Mouse (Mus musculus) embryonic facial prominence, embryonic 11.5 days (tissue): ENCODE measurements around the gene Smad3. TPM values are rescaled to one million over a fixed set of nuclear protein-coding genes. Genes with fewer than 3 reads are reported as not detected.

Experiments
- ATAC-seq: fragments of 200-750 bp; cut with Nextera tagmentation; replicated peaks from 2 replicates; pipeline ENCODE4 v1.8.0; 2017; ENCODE audit warnings: low read depth; ENCODE audit not compliant: insufficient number of reproducible peaks, low FRiP score, low TSS enrichment
- DNase-seq: peaks from one replicate; pipeline ENCODE4 v3.0.0-alpha.2; 2015; ENCODE audit warnings: low spot score
- H3K27ac ChIP-seq: fragments of 300-500 bp; sonication (generic); replicated peaks from 2 replicates; pipeline ENCODE4 v1.5.1; 2014; ENCODE audit warnings: mild to moderate bottlenecking, low read depth, low read length, control low read depth
- H3K27me3 ChIP-seq: fragments of 300-500 bp; sonication (generic); 2 replicates; pipeline ENCODE4 v1.6.1; 2014; ENCODE audit warnings: mild to moderate bottlenecking, low read length, moderate library complexity, mixed read lengths; ENCODE audit not compliant: control insufficient read depth, insufficient read depth
- H3K36me3 ChIP-seq: fragments of 300-500 bp; sonication (generic); replicated peaks from 2 replicates; pipeline ENCODE4 v1.6.1; 2014; ENCODE audit warnings: low read depth, mild to moderate bottlenecking, low read length, moderate library complexity, mixed read lengths; ENCODE audit not compliant: control insufficient read depth, insufficient read depth
- H3K4me1 ChIP-seq: fragments of 300-500 bp; sonication (generic); 2 replicates; pipeline ENCODE4 v1.6.1; 2014; ENCODE audit warnings: low read length, mixed read lengths; ENCODE audit not compliant: control insufficient read depth, insufficient read depth
- H3K4me2 ChIP-seq: fragments of 300-500 bp; sonication (generic); 2 replicates; pipeline ENCODE4 v1.6.1; 2014; ENCODE audit warnings: low read depth, mild to moderate bottlenecking, control low read depth, low read length, moderate library complexity
- H3K4me3 ChIP-seq: fragments of 300-500 bp; sonication (generic); 2 replicates; pipeline ENCODE4 v1.5.1; 2014; ENCODE audit warnings: low read depth, low read length, control low read depth
- H3K9ac ChIP-seq: fragments of 300-500 bp; sonication (generic); replicated peaks from 2 replicates; pipeline ENCODE4 v1.6.1; 2014; ENCODE audit warnings: mild to moderate bottlenecking, control low read depth, low read length
- H3K9me3 ChIP-seq: fragments of 300-500 bp; sonication (generic); replicated peaks from 2 replicates; pipeline ENCODE4 v1.6.1; 2016; ENCODE audit warnings: mild to moderate bottlenecking, low read length, inconsistent platforms, mixed read lengths; ENCODE audit not compliant: control insufficient read depth
- WGBS: fragments of 180-500 bp; shearing (Covaris S2); extraction: QIAGEN DNeasy Blood & Tissue Kit; methylation state at CpG from one replicate; pipeline ENCODE4 v1.1.7; 2014; 5-methylcytosine and 5-hydroxymethylcytosine counted together
- polyA plus RNA-seq: library from polyadenylated mRNA; unstranded; fragments of >200 nt; fragmentation: Nextera tagmentation; extraction: Ambion mirVana; gene quantifications from 2 replicates; pipeline ENCODE4 v1.2.1, GENCODE M21; 2014

The Smad3 gene
- polyA plus RNA-seq, 1 experiment from 2014 or later = 19.0 TPM

DNA sequence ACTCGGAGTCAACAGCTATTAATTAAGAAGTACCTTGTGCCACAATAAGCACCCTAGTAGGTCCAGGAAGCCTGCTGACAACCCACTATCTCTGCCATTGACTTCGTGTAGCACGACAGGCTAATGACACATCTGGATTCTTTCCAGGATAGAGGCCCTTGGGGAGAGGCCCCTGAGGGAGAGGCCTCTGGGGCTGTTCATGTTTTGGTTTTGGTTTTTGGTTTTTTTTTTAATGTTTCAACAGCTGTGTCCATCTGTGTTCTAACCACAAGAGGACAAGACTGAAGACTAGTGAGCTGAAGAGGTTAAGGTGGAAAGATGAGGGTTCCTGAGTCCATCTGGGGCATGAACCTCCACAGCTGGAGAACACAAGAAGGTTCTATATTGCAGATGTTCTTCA is 15.5 kb downstream of the Smad3 start:
- Histone ChIP-seq H3K9ac (no peak overlapping the region), H3K4me2 (no peak overlapping the region), H3K4me3 (no peak overlapping the region), H3K4me1 (peaks cover 14% of the 10 kb centered on the region), H3K9me3 (no peaks in the 10 kb centered on the region), H3K36me3 (no peaks in the 10 kb centered on the region), H3K27me3 (no peaks in the 10 kb centered on the region), H3K27ac (no peak overlapping the region)
- DNase-seq (no peak), ATAC-seq (no peak)
- WGBS = 55% methylated on average over 3 of the region's 3 CpGs

GRCm38 (mm10) chr9:63741792-63742191 is 16.0 kb downstream of the Smad3 start:
- no peaks in the 10 kb centered on the region for H3K27me3 ChIP-seq
- WGBS = 76% methylated on average over 6 of the region's 6 CpGs
- H3K4me1 ChIP-seq = peaks cover 14% of the 10 kb centered on the region
- H3K27ac ChIP-seq = no peak overlapping the region
- H3K4me3 ChIP-seq = no peak overlapping the region
- H3K36me3 ChIP-seq = no peaks in the 10 kb centered on the region
- DNase-seq = no peak
- H3K4me2 ChIP-seq = no peak overlapping the region
- H3K9me3 ChIP-seq = no peaks in the 10 kb centered on the region
- ATAC-seq = no peak
- no peak overlapping the region for H3K9ac ChIP-seq

DNA sequence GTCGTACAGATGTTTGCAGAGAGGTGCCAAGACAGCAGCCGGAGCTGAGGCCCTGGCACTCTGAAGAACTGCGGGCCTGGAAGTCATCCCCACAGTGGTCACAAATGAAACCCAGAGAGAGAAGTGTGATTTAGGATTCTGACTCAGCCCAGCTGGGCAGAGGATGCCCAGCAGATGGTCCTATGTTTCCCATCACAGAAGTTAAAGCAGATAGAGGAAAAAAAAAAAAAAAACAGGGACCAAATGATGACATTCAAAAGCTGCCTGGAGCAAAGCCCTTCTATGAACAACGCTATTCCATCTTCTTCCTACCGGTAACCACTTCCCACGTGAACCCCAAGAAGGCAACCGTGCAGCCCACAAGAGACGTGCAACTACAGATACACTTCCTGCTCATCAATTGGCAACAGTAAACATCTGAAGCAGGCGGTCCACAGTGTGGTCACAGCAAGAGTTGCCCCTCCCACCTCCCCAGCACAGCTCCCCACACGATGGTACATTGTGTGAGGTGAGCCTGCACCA is 17.4 kb downstream of the Smad3 start:
- DNase-seq = no peak
- H3K9me3 ChIP-seq = no peaks in the 10 kb centered on the region
- no peak overlapping the region for H3K27ac ChIP-seq
- H3K4me3 ChIP-seq = no peak overlapping the region
- peaks cover 5% of the 10 kb centered on the region for H3K4me1 ChIP-seq
- WGBS = 82% methylated on average over 10 of the region's 10 CpGs
- no peaks in the 10 kb centered on the region for H3K27me3 ChIP-seq
- H3K9ac ChIP-seq = no peak overlapping the region
- no peak overlapping the region for H3K4me2 ChIP-seq
- ATAC-seq = no peak
- H3K36me3 ChIP-seq = no peaks in the 10 kb centered on the region

DNA sequence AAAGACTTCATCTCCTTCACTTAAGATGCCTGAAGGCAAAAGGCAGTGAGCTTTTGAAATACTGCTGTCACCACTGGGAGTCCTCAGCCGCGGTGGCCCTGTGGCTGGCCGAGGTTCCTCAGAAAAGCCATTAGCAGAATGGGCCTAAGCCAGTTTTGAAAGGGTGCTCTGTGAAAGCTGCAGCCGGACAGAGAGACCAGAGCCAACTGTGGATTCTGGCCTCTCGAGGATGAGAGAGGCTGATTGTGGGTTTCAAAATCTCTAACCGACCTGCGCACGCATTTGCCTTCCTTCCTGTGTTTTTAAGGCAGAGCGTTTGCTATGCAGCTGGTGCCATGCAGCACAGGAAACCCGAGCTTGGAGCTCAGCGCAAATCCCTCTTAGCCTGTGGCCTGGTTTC is 19.0 kb downstream of the Smad3 start:
- ATAC-seq = no peak
- peaks cover 5% of the 10 kb centered on the region for H3K4me1 ChIP-seq

GRCm38 (mm10) chr9:63738086-63738701 is 19.6 kb downstream of the Smad3 start:
- Histone ChIP-seq H3K4me3 (no peak overlapping the region), H3K36me3 (no peaks in the 10 kb centered on the region), H3K4me2 (no peak overlapping the region), H3K9ac (no peak overlapping the region), H3K4me1 (peaks cover 5% of the 10 kb centered on the region), H3K9me3 (no peaks in the 10 kb centered on the region), H3K27ac (no peak overlapping the region; the same call in 1 of the 2 replicates), H3K27me3 (no peaks in the 10 kb centered on the region)
- WGBS = 74% methylated on average over 12 of the region's 12 CpGs
- DNase-seq = no peak
- no peak for ATAC-seq

More for the DNA sequence above, 19.0 kb downstream of the Smad3 start:
- Histone ChIP-seq H3K27ac (no peak overlapping the region), H3K9me3 (no peaks in the 10 kb centered on the region), H3K36me3 (no peaks in the 10 kb centered on the region), H3K4me2 (no peak overlapping the region), H3K9ac (no peak overlapping the region), H3K4me3 (no peak overlapping the region), H3K27me3 (no peaks in the 10 kb centered on the region)
- DNase-seq = no peak
- 69% methylated on average over 11 of the region's 11 CpGs for WGBS

DNA sequence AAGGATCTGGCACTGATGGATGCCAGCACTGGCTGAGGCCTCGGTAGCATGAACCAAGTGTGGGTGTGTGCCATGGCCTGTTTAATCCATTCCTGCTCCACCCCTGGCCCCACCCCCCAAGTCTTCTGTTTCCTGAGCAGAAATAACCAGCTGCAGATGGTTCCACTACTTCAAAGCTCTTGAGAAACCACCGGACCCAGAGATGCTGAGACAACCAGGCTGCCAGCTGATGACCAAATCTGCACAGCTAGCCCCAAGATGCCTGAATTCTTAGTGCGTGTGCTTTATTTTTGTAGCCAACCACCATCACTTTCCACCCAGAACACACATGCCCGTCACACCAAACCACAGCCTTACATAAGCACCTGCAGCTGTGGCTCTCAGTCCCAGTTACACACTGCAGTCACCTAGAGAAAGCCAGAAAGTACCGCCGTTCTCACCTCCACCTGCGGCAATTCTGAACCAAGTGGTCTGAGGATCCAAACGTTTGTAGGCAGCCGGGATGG is 20.3 kb downstream of the Smad3 start:
- no peak overlapping the region for H3K4me2 ChIP-seq
- ATAC-seq = no peak
- DNase-seq = peak; percentile 83
- no peaks in the 10 kb centered on the region for H3K27me3 ChIP-seq
- H3K9ac ChIP-seq = no peak overlapping the region
- H3K4me1 ChIP-seq = peaks cover 5% of the 10 kb centered on the region
- H3K36me3 ChIP-seq = no peaks in the 10 kb centered on the region
- WGBS = 67% methylated on average over 9 of the region's 9 CpGs
- no peak overlapping the region for H3K27ac ChIP-seq
- H3K4me3 ChIP-seq = no peak overlapping the region
- no peaks in the 10 kb centered on the region for H3K9me3 ChIP-seq

DNA sequence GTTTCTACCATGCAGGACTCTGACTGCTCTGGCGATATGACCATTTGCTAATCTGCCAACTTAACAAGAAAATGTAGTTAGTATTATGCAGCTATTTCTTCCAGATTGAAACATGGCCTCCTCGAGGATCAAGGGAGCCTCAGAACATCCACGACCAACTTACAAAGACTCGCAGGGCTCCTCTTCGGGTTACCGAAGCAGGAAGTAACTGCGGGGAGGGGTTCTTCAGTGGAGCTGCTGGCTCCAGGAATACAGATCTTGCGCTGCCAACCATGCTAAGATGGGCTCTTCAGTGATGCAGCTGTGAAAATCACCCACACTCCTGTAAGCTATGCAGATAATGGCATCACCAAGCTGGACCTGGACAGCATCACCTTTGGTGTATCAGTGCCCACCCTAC is 23.5 kb downstream of the Smad3 start:
- H3K9me3 ChIP-seq = no peaks in the 10 kb centered on the region
- no peak overlapping the region for H3K9ac ChIP-seq
- no peak overlapping the region for H3K4me3 ChIP-seq
- H3K4me1 ChIP-seq = peaks cover 4% of the 10 kb centered on the region
- no peak for DNase-seq
- WGBS = 83% methylated on average over 8 of the region's 8 CpGs
- no peak for ATAC-seq
- H3K27ac ChIP-seq = no peak overlapping the region
- no peak overlapping the region for H3K4me2 ChIP-seq
- no peaks in the 10 kb centered on the region for H3K36me3 ChIP-seq
- no peaks in the 10 kb centered on the region for H3K27me3 ChIP-seq

GRCm38 (mm10) chr9:63732700-63733099 is 25.1 kb downstream of the Smad3 start:
- ATAC-seq (no peak), DNase-seq (no peak)
- H3K4me1 ChIP-seq = peaks cover 2% of the 10 kb centered on the region
- H3K9me3 ChIP-seq = no peaks in the 10 kb centered on the region
- H3K4me2 ChIP-seq = no peak overlapping the region
- no peak overlapping the region for H3K27ac ChIP-seq
- H3K36me3 ChIP-seq = no peaks in the 10 kb centered on the region
- no peaks in the 10 kb centered on the region for H3K27me3 ChIP-seq
- no peak overlapping the region for H3K9ac ChIP-seq
- no peak overlapping the region for H3K4me3 ChIP-seq
- 92% methylated on average over 7 of the region's 7 CpGs for WGBS
